Mouse (Mus musculus): ENCODE results near the gene Shkbp1.
A peak's percentile ranks its signal among the peaks of the same experiment; 100 is the strongest.

Shkbp1 gene

DNA sequence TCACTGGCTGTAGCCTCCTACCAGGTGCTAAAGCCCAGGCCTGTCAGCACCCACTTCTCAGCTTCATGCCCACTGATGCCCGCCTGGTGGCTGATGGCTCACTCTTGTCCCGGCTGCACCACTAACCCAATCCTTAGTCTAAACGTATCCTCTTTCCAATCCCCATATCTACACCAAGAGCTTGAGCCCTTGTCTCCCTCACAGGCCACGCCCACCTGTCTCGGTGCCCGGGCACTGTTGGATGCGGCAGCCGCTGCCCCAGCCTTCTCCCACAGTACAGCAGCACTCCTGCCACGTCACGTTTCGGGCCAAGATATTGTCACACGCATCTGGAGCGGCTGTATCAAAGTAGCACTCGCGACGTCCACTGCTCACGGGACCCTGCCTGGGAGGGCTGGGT, 45.5 kb downstream of the Shkbp1 start:
- DNase-seq (ENCODE audit: low spot score): no peak

DNA sequence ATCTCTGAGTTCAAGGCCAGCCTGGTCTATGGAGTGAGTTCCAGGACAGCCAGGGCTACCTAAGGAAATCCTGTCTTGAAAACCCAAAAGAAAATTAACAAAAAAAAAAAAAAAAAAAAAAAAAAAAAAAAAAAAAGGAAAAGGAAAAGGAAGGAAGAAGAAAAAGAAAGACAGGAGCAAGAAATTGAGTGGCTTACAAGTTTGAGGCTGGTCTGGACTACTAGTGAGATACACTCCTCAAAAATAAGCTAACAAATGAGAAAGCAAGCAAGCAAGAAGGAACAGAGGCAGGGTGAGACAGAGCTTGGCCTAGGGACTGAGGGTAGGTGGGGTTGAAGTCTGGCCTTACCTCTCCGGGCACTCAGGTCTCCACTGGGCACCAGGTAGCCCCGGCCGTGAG, 46.0 kb downstream of the Shkbp1 start:
- DNase-seq (ENCODE audit: low spot score): no peak

- DNase-seq (ENCODE audit: low spot score): no peak
Observed at GRCm38 (mm10) chr7:27308821-27309549, 46.8 kb downstream of the Shkbp1 start.

DNA sequence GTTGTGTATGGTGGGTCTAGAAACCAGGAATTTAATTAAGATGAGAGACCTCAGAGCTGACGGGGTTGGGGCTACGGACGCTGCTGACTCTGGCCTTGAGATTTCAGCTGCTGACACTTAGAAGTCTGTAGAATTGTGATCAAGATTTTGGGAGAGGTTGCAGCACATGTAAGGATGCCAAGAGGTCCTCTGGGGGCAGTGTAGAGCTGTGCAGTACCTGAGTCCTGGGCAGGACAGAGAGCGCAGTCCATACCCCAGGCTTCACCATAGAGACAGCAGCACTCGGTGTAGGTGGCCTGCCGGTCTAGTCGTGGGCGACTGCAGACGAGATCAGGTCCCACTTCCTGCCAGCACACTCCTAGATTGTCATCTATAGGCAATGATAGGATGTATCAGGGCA, 48.3 kb downstream of the Shkbp1 start:
- DNase-seq (ENCODE audit: low spot score): no peak

GRCm38 (mm10) chr7:27306161-27307160, 49.4 kb downstream of the Shkbp1 start:
- DNase-seq (ENCODE audit: low spot score): peak; percentile 43

- no peak for DNase-seq (ENCODE audit: low spot score)
Observed at GRCm38 (mm10) chr7:27305091-27305730, 50.6 kb downstream of the Shkbp1 start.

- peak; percentile 55 for DNase-seq (ENCODE audit: low spot score)
Observed at GRCm38 (mm10) chr7:27302172-27302571, 53.6 kb downstream of the Shkbp1 start.

DNA sequence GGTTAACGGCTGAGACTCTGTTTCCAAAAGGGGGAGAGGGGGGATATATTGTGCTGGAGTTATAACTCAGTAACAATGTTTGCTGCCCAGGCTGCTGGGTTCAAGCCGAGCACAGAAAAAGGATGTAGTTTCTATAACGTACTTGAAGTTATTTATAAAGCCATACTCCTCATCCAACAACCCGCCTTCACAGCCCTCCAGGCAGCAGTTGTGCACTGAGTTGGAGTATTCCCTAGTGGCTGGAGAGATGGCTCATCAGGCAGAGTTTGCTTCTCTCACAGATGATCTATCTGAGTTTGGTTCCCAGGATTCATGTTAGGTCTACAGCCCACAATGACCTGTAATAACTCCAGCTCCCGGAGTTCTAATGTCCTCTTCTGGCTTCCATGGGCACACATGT, 55.0 kb downstream of the Shkbp1 start:
- no peak for DNase-seq (ENCODE audit: low spot score)

DNA sequence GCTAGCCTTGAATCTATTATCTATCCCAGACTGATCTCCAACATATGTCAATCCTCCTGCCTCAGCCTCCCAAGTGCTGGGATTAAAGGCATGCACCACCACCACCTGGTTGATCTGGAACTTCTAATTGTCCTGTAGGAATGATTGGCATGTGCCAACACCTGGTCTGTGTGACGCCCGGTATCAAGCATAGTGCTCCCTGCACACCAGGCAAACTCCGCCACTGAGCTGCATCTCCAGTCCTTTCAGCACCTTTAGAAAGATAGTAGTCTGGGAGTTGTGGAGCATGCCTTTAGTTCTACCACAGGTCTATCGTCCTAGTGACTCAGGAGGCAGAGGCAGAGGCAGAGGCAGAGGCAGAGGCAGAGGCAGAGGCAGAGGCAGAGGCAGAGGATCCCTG, 55.5 kb downstream of the Shkbp1 start:
- DNase-seq (ENCODE audit: low spot score): no peak

DNA sequence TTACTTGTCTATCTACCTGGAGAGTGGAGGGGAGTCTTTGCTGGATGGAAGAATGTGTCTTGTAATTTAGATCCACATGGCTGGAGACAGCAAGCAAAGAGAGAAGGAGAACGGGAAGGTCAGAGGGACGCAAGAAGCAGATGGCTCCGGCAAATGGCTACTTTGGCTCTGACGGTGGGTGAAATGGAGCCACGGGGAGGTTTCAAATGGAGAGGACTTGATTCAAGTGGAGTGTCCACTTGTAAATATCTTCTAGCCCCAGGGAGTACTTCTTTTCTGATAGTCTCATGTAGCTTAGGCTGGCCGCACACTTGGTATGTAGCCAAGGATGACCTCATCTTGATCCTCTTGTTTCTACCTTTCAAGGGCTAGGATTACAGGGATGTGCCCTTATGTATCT, 57.0 kb downstream of the Shkbp1 start:
- DNase-seq (ENCODE audit: low spot score): no peak

DNA sequence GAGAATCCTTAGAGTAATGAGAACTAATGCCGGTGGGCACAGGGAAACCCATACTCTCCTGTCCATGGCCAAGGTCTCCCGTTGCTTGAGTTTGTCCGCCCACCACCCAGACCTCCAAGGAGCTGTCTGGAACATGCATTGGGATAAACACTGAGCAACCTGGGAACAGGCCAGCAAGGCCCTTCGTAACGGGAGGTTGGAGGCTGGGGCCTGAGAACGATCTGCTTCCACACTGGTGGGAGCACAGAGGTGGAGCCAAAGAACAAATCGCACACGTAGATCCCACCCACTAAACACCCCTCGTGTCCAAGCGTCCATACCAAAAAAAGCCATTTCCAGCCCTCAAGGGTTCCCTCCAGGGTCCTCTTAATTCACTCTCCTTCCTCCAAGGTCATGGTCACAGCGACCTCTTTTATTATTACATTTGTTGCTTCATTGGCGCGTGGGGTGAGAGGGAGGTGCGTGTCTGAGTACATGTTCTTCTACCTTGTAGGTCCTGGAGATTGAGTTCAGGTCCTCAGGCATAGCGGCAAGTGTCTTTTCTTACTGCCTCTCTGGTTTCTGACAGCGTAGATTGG, 57.7 kb downstream of the Shkbp1 start:
- DNase-seq (ENCODE audit: low spot score): no peak

- no peak for DNase-seq (ENCODE audit: low spot score)
Observed at GRCm38 (mm10) chr7:27296518-27296917, 59.3 kb downstream of the Shkbp1 start.

DNA sequence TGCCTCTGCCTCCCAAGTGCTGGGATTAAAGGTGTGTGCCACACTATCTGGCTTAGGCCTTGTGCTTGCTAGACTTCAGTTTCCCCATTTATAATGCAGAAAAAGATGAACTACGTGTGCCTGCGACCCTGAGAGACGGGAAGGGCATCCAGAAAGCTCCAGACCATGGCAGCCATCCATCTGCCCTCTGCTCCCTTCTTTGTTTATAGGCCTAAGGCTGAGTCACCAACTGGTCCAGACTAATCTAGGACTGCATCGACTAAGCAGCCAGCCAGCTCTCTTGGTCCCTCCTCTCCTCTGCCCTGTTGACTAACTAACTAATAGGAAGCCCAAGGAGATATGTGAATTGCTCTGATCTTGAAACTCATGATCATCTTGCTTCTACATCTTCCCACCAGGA, 59.9 kb downstream of the Shkbp1 start:
- no peak for DNase-seq (ENCODE audit: low spot score)

Data from c-Kit-positive CD71-positive TER-119-positive erythroid progenitor cells, embryonic 14.5 days (primary cell).